Mouse (Mus musculus): ENCODE measurements at regions not wholly inside any gene's neighbourhood (a gene's known extent, or its start where the extent isn't known, plus 50 kb on each side); places are given as distances from the start of the nearest gene placed in this dataset.

- Histone ChIP-seq H3K4me2 (replicated peaks; ENCODE audit: low read depth, low read length) (no peak overlapping the region), H3K9me3 (ENCODE audit: low read length) (no peaks in the 10 kb centered on the region), H3K27ac (ENCODE audit: low read length) (peak overlapping the region; percentile 47), H3K9ac (replicated peaks; ENCODE audit: low read depth) (no peak overlapping the region), H3K27me3 (replicated peaks; ENCODE audit: insufficient read depth, low read length) (no peaks in the 10 kb centered on the region), H3K4me1 (ENCODE audit: insufficient read depth, low read depth, low read length) (no peaks in the 10 kb centered on the region), H3K36me3 (ENCODE audit: insufficient read depth, low read length) (no peaks in the 10 kb centered on the region), H3K4me3 (ENCODE audit: low read depth, low read length) (no peak overlapping the region)
- TF ChIP-seq EP300 (IDR thresholded peaks at IDR 0.05): peak; percentile 96
- TF ChIP-seq CTCF (IDR thresholded peaks at IDR 0.05): no peak
- 28% methylated on average over 8 of the region's 8 CpGs for WGBS
- DNase-seq (ENCODE audit: low spot score) (peak; percentile 72), ATAC-seq (peak; percentile 87)
These were observed 93.8 kb downstream of the Arl4c start for GRCm38 (mm10) chr1:88608236-88608635.

GRCm38 (mm10) chr1:88605616-88606190, 95.8 kb upstream of the Glrp1 start:
- no peak overlapping the region for H3K4me2 ChIP-seq (replicated peaks; ENCODE audit: low read depth, low read length)
- TF ChIP-seq CTCF (IDR thresholded peaks at IDR 0.05): no peak
- TF ChIP-seq EP300 (IDR thresholded peaks at IDR 0.05): no peak
- H3K27ac ChIP-seq (ENCODE audit: low read length): 0 out of 2 replicates have a peak overlapping the region, but pooled peaks have one; percentile 20
- H3K4me3 ChIP-seq (ENCODE audit: low read depth, low read length): no peak overlapping the region
- no peaks in the 10 kb centered on the region for H3K36me3 ChIP-seq (ENCODE audit: insufficient read depth, low read length)
- no peaks in the 10 kb centered on the region for H3K9me3 ChIP-seq (ENCODE audit: low read length)
- H3K27me3 ChIP-seq (replicated peaks; ENCODE audit: insufficient read depth, low read length): no peaks in the 10 kb centered on the region
- ATAC-seq (peak; percentile 79), DNase-seq (ENCODE audit: low spot score) (peak; percentile 69)
- no peaks in the 10 kb centered on the region for H3K4me1 ChIP-seq (ENCODE audit: insufficient read depth, low read depth, low read length)
- no peak overlapping the region for H3K9ac ChIP-seq (replicated peaks; ENCODE audit: low read depth)
- WGBS: 33% methylated on average over 14 of the region's 14 CpGs

GRCm38 (mm10) chr1:88602241-88602640, 92.4 kb upstream of the Glrp1 start:
- Histone ChIP-seq H3K4me2 (replicated peaks; ENCODE audit: low read depth, low read length) (no peak overlapping the region), H3K4me3 (ENCODE audit: low read depth, low read length) (no peak overlapping the region), H3K4me1 (ENCODE audit: insufficient read depth, low read depth, low read length) (no peaks in the 10 kb centered on the region), H3K27me3 (replicated peaks; ENCODE audit: insufficient read depth, low read length) (no peaks in the 10 kb centered on the region), H3K36me3 (ENCODE audit: insufficient read depth, low read length) (no peaks in the 10 kb centered on the region), H3K9ac (replicated peaks; ENCODE audit: low read depth) (no peak overlapping the region), H3K9me3 (ENCODE audit: low read length) (no peaks in the 10 kb centered on the region), H3K27ac (ENCODE audit: low read length) (no peak overlapping the region)
- DNase-seq (ENCODE audit: low spot score) (no peak), ATAC-seq (no peak)
- WGBS: 49% methylated on average over 3 of the region's 3 CpGs
- TF ChIP-seq CTCF (IDR thresholded peaks at IDR 0.05): no peak
- no peak for TF ChIP-seq EP300 (IDR thresholded peaks at IDR 0.05)

GRCm38 (mm10) chr1:88601801-88602200, 91.9 kb upstream of the Glrp1 start:
- ATAC-seq (no peak), DNase-seq (ENCODE audit: low spot score) (no peak)
- TF ChIP-seq EP300 (IDR thresholded peaks at IDR 0.05) (no peak), CTCF (IDR thresholded peaks at IDR 0.05) (no peak)
- Histone ChIP-seq H3K9me3 (ENCODE audit: low read length) (no peaks in the 10 kb centered on the region), H3K4me1 (ENCODE audit: insufficient read depth, low read depth, low read length) (no peaks in the 10 kb centered on the region), H3K36me3 (ENCODE audit: insufficient read depth, low read length) (no peaks in the 10 kb centered on the region), H3K27me3 (replicated peaks; ENCODE audit: insufficient read depth, low read length) (no peaks in the 10 kb centered on the region), H3K9ac (replicated peaks; ENCODE audit: low read depth) (no peak overlapping the region), H3K4me2 (replicated peaks; ENCODE audit: low read depth, low read length) (no peak overlapping the region), H3K4me3 (ENCODE audit: low read depth, low read length) (no peak overlapping the region), H3K27ac (ENCODE audit: low read length) (no peak overlapping the region)
- 66% methylated on average over 8 of the region's 8 CpGs for WGBS

GRCm38 (mm10) chr1:88600145-88600544, 90.3 kb upstream of the Glrp1 start:
- H3K27ac ChIP-seq (ENCODE audit: low read length): no peak overlapping the region
- no peak for ATAC-seq
- H3K9me3 ChIP-seq (ENCODE audit: low read length): no peaks in the 10 kb centered on the region
- no peak for DNase-seq (ENCODE audit: low spot score)
- no peaks in the 10 kb centered on the region for H3K4me1 ChIP-seq (ENCODE audit: insufficient read depth, low read depth, low read length)
- no peak overlapping the region for H3K4me2 ChIP-seq (replicated peaks; ENCODE audit: low read depth, low read length)
- H3K4me3 ChIP-seq (ENCODE audit: low read depth, low read length): no peak overlapping the region
- 63% methylated on average over 1 of the region's 1 CpGs for WGBS
- no peaks in the 10 kb centered on the region for H3K36me3 ChIP-seq (ENCODE audit: insufficient read depth, low read length)
- no peaks in the 10 kb centered on the region for H3K27me3 ChIP-seq (replicated peaks; ENCODE audit: insufficient read depth, low read length)
- TF ChIP-seq CTCF (IDR thresholded peaks at IDR 0.05): no peak
- TF ChIP-seq EP300 (IDR thresholded peaks at IDR 0.05): no peak
- no peak overlapping the region for H3K9ac ChIP-seq (replicated peaks; ENCODE audit: low read depth)

GRCm38 (mm10) chr1:88594484-88595254, 84.8 kb upstream of the Glrp1 start:
- Histone ChIP-seq H3K36me3 (ENCODE audit: insufficient read depth, low read length) (no peaks in the 10 kb centered on the region), H3K4me1 (ENCODE audit: insufficient read depth, low read depth, low read length) (no peaks in the 10 kb centered on the region), H3K9ac (replicated peaks; ENCODE audit: low read depth) (no peak overlapping the region), H3K4me3 (ENCODE audit: low read depth, low read length) (no peak overlapping the region), H3K9me3 (ENCODE audit: low read length) (no peaks in the 10 kb centered on the region), H3K27me3 (replicated peaks; ENCODE audit: insufficient read depth, low read length) (no peaks in the 10 kb centered on the region), H3K4me2 (replicated peaks; ENCODE audit: low read depth, low read length) (no peak overlapping the region), H3K27ac (ENCODE audit: low read length) (no peak overlapping the region)
- 52% methylated on average over 9 of the region's 9 CpGs for WGBS
- TF ChIP-seq EP300 (IDR thresholded peaks at IDR 0.05): no peak
- TF ChIP-seq CTCF (IDR thresholded peaks at IDR 0.05): no peak
- no peak for ATAC-seq
- DNase-seq (ENCODE audit: low spot score): no peak
